Mouse (Mus musculus): ENCODE measurements around the gene Gabpa.

Gabpa gene

DNA sequence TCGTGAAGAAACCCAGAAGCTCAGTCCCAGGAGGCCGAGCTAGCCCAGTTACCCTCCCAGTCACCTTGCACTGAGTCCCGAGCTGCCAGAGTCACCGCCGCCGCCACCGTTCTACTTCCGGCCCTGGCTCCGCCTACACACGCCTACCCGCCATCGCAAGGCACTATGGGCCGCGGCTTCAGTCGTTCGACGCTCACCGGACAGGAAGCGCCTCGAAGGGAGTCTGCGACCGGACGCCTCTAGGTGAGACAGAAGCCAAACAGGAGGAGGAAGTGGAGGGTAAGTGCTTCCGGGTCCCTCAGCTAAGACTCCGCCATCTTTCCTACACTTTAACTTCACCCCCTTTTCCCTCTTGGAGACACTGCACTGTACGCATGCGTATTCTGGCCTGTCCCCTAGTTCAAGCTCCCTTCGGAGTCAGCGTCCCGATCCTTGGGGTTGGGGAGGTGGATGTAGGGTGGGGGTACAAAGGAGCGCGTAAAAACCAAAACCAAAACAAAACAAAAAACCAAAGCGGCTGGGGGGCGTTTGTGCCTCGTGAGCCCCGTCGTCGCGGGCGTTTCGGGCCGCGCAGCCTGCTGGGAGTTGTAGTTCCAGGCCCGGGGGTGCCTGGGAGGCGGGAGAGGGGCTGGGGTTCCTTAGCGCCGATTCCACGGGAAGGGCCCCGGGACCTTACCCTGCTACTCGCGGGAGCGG is at the start of gene Gabpa:
Gene Gabpa, plus strand, starts transcription at position 181 of the 696 bp plus-strand sequence.
- DNase-seq (ENCODE audit: low read depth, low spot score): peak; percentile 99

DNA sequence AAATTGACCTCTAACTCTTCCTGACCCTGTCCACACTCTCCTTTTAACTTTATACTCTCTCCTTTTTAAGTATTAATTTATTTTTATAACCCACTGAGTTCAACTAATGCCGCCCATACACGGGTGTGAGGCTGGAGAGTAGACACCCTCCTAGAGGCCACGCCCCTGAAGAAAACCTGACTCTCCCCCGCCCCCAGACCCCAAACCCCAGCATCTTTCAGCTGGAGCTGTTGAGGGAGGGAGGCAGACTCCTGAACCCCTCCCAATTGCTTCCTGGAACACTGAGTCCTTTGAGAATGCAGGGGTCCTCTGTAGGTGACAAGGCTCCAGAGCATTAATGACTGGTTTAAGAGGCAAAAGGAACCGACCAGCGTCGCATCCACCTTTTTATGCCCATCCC is 49.8 kb upstream of the Gabpa start:
- no peak for DNase-seq (ENCODE audit: low read depth, low spot score)

DNA sequence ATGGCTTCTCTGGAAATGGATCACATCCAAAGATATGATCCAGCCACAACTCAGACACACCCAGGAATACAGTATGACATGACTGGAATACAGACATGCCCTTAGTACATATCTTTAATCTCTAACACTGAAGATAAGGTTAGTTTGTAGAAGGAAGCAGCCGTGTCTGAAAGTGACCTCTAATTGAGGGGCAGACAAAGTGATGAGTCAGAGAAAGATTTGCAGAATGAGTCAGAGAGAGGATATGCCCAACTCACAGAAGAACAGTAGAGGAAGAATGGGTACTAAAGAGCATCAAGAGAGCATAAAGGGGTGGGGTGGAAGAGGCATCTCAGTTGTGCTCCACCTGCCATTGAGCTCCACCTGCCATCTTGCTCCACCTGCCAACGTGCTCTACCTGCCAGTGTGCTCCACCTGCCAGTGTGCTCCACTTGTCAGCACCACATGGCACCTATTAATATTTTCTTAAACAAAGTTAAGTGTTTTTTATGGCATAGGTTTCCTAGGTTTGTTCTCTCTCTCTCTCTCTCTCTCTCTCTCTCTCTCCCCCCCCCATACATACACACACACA is 44.0 kb upstream of the Gabpa start:
- no peak for DNase-seq (ENCODE audit: low read depth, low spot score)

DNA sequence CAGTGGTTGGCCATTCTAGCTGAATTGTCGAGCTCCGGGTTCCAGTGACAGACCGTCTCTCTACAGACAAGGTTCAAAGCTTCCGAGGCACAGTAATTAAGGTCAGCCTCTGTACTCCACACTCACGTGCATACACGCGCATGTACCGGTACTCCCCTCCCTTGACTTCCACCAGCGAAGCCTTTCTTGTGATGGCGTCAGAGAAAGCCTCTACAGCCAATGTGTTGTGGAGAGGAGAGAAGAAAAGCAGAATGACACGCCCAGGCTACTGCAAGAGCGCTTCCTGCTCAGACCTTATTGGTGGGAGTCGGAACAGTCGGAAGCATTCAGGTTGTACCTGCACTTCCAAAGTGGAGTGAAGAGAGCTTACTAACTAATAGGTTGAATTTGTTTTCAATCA is 41.3 kb upstream of the Gabpa start:
- DNase-seq (ENCODE audit: low read depth, low spot score): no peak

DNA sequence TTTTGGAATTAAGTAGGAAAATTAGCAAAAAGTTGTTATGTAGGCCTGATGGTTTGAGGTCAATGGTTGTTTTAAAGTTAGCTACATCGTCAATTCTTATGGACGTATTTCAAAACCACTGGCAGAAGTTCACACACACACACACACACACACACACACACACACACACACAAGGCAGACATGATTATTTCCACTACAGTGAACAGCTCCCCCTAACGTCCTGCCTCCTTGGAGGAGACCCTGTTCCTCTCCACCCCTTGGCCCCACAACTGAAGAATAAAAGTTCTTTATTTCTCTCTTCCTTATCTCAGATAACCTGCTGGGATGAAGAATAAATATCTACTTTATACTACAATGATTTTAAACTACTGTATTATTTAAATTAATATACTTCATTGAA is 39.4 kb upstream of the Gabpa start:
- DNase-seq (ENCODE audit: low read depth, low spot score): no peak

DNA sequence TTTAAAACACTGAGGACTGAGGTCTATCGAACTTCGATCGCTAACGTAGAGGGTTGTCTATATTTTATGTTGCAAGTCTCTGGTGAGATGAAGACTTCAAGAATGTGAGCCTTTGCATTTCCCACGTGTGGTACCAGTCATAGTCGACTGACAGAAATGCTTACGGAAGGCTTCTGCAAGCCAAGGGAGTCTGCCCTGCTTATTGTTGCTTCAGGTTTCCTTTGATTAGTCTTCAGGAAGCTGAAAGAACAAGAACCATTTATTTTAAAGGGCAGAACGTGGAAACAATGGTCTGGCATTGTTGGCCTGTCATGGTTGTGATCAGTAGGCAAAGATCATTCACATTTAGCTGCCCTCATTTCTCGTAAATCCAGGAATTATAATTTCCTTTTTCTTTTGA is 38.0 kb upstream of the Gabpa start:
- no peak for DNase-seq (ENCODE audit: low read depth, low spot score)

DNA sequence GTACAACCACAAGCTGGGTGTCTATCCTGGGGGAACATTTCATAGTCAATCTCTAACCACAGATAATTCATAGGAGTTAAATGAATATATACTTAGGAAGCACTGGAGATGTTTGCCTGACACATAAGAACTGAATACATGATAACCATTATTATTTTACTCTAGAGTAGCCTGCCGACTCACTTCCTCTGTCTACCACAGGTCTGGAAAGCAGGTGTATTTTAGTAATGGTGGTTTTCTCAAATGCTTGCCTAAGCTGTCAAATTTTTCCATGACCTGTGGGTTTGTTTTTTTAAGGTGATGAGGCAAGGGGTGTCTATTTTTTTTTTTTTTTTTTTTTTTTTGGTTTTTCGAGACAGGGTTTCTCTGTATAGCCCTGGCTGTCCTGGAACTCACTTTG is 34.7 kb upstream of the Gabpa start:
- DNase-seq (ENCODE audit: low read depth, low spot score): no peak

DNA sequence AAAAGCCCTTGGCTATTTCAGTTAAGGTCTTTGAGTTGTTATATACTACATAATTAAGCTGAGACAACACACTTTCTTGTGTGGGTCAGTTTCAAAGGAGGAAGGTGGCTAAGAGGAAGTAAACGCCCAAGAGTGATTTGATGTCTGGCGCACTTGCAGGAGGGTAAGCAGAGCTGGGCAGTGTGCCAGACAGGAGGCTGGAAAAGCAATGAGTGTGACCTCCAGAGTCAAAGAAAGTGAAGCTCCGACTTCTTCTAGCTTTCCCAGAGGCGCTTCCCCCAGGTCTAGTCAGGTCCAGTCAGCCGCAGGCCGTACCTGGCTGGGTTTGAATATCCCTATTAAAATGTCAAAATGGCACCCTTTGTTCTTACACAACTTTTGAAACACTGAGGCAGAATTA is 32.5 kb upstream of the Gabpa start:
- no peak for DNase-seq (ENCODE audit: low read depth, low spot score)

DNA sequence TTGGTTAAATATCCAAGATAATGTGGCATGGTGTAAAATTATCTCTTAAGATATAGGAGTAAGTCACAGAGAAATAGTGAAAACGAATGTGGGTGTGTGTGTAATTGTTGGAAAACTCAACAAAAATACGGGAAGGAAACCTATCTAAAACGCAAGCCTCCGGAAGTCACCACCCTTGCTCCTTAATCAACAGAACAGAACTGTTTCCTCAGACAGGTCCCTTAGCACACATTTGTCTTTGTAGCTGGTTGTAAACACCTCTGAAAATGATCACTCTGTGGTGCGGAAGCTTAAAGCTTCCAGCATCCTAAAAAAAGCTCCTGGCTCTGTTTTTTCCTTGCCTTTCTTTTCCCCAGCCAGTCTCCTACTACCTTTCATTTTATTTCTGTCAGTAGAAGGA is 29.9 kb upstream of the Gabpa start:
- no peak for DNase-seq (ENCODE audit: low read depth, low spot score)

DNA sequence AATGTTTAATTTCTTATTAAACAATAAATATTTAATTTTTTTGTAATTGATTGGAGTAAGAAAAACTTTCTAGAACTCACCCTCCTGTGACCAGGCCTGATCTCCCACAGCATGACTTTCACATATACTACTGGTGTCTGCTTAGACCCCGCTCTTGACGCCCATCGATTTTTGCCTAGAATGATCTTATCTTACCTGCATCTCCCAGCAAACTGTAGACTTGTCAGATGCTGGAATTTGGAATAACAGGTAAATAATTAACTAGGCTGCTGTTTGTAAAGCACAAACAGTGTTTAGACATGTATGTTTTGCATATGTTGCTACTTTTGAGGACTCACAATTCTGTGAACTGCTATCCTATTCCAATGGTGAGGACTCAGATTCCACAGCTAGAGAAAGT is 28.6 kb upstream of the Gabpa start:
- no peak for DNase-seq (ENCODE audit: low read depth, low spot score)

DNA sequence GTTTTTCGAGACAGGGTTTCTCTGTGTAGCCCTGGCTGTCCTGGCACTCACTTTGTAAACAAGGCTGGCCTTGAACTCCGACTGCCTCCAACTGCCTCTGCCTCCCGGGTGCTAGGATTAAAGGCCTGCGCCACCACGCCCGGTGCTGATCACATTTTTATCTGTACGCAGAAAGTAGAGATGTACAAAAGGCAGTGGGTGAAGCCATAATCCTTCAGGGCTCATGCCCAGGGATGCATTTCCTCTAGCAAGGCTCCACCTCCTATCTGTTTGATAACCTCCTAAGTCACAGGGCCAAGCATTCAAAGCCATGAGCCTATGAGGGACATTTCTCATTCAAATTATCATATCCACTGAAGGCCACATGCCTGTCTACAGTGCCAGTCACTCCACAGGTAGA is 26.9 kb upstream of the Gabpa start:
- DNase-seq (ENCODE audit: low read depth, low spot score): no peak

DNA sequence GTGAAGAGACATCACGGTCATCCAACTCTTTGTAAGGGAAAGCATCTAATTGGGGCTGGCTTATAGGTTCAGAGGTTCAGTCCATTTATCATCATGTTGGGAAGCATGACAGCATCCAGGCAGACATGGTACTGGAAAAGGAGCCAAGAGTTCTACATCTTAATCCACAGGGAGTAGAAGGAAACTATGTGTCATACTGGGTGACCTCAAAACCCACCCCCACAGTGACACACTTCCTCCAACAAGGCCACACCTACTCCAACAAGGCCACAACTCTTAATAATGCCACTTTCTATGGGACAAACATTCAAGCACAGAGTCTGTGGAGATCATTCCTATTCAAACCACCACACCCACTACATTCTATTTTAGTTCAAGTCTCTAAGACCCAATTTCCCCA is 24.5 kb upstream of the Gabpa start:
- DNase-seq (ENCODE audit: low read depth, low spot score): no peak

DNA sequence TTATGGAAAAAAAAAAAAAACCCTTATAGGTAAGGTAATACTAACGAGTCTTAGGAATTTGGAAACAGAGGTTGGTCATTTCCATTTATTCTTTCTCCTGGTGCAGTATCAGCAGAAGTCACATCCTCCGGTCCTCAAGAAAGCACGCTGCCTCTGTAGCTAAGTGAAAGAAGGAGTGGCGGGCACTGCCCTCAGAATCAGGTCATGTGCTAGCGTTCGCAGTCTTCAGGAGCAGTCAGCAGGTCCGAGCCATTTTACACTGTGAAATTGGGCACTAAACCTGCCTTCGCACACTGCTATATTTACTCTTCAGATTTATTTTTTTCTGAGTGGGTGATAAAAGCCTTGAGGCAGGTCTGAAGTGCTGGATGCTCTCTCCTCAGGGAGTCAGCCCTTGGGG is 20.9 kb upstream of the Gabpa start:
- DNase-seq (ENCODE audit: low read depth, low spot score): no peak

DNA sequence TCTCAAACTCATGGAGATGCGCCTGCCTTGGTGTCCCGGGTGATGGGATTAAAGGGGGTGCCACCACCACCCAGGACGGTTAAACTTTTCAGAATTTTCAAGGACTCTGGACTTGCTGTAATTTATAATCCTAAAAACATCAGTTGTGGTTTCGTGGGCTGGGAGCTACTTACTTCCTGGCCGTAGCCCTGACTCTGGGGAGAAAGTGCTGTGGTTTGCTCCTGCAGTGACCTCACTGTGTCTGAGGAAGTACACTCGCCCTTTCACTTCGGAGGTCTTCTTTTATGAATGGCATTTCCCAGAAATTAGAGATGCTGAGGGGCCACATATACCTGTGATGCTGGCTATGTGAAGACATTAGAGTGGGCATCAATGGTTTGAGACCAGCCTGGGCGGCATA is 20.2 kb upstream of the Gabpa start:
- no peak for DNase-seq (ENCODE audit: low read depth, low spot score)

DNA sequence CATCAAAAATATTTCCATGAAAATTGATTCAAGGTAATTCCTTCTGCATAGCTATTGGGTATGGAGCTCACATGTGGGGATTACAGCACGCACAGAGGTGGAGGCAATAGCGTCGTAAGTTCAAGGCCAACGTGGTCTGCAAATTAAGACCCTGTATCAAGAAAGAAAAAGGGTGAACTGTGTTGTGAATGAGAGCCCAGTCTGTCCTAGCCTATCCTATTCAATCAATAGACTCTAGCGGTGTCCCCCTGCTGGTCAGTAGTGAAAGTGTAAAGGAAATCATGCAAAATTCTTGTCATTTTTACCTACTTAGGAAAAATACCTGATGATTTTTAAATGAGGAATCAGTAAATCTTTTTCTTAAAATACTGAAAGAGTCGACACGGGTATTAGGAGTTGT is 17.3 kb upstream of the Gabpa start:
- no peak for DNase-seq (ENCODE audit: low read depth, low spot score)

DNA sequence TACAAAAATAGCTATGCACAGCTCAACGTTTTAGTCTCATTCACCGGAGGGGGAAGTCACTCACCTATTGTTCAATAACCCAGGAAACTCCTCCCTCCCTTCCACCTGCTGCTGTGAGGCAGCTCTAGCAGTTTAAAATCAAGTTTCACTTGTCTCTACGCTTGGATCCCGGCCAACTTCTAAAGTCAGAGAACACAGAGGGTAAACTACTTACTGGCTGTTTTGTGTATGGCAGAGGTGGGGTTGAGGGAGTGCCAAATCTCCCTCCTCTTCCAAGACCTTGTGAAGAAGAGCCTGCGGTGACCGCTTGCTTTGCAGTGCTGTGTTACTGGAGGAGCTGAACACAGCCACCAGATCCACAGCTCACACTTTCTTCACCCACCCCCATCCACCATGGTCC is 9.7 kb upstream of the Gabpa start:
- DNase-seq (ENCODE audit: low read depth, low spot score): no peak

DNA sequence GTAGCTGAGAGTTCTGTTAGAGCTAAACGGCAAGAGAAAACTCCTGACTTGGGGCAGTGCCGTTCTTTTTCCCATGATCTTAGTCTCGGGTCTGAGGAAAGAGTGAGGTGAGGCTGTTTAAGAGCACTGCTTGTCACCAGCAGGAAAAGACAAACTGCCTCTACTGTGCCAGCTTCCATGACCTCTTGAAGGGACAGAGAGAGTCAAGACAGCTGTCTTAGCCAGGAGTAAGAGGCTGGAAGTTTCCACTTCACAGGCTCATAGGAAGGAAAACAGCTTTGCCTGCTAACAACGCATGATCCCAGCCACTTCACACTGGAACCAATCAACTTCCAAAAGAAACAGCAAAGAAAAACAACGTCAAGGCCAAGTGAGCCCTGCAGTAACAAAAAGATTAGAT is 3.0 kb upstream of the Gabpa start:
- DNase-seq (ENCODE audit: low read depth, low spot score): no peak

DNA sequence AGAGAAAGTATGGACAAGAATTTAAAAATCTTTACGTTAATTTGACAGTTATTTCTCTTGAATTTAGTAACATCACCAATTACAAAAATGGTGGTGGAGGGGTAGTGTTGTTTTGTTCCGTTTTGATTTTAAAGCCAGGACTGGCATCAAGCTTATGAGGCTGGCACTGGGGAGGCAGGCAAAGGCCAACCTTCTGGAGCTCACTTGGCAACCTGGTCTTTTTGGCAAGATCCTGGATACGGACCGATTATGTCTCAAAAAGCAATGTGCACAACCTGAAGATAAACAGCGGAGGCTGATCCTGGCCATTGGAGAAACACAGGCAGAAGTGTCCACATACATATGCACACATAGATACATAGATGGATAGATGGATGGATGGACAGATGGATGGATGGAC is 2.0 kb upstream of the Gabpa start:
- DNase-seq (ENCODE audit: low read depth, low spot score): no peak

DNA sequence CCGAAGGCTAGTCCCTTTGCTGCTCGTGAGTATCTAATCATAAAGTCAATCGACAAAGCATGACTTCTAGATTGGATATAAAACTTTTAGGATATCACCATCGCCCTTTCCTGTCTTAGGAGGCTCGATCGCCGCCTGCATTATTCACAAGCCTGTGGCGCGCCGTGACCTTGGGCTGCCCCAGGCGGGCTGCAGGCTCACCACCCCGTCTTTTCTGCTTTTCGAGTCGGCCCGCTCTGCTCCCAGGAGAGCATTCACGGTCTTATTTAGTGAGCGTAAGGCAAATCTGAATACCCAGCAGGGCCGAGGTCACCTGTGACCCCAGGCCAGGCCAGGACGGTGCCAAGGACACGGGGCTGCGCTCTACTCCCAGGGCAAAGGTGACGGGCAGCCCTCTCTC is 381 bp upstream of the Gabpa start:
- no peak for DNase-seq (ENCODE audit: low read depth, low spot score)

DNA sequence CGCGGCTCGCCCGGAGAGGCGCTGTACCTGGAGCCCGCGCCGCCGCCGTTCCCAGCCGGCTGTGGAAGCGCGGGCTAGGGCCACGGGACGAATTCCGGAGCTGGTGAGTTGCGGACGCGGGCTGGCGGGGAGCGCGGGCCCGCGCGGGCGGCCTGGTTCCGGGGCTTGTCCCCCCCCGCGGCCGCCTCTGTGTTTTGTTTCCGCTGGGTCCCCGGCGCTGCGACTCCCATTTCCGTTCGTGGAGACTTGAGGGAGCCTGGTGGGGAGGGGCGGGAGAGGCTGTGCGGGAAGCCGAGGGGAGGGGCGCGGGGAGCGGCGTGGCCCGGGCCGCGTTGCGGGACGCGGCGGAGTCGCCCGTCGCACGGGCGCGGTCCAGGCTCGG is 707 bp downstream of the Gabpa start, which contains the start of gene Atp5j:
Gene Atp5j, minus strand, starts transcription at position 185 of the 382 bp plus-strand sequence.
- peak; percentile 76 for DNase-seq (ENCODE audit: low read depth, low spot score)

DNA sequence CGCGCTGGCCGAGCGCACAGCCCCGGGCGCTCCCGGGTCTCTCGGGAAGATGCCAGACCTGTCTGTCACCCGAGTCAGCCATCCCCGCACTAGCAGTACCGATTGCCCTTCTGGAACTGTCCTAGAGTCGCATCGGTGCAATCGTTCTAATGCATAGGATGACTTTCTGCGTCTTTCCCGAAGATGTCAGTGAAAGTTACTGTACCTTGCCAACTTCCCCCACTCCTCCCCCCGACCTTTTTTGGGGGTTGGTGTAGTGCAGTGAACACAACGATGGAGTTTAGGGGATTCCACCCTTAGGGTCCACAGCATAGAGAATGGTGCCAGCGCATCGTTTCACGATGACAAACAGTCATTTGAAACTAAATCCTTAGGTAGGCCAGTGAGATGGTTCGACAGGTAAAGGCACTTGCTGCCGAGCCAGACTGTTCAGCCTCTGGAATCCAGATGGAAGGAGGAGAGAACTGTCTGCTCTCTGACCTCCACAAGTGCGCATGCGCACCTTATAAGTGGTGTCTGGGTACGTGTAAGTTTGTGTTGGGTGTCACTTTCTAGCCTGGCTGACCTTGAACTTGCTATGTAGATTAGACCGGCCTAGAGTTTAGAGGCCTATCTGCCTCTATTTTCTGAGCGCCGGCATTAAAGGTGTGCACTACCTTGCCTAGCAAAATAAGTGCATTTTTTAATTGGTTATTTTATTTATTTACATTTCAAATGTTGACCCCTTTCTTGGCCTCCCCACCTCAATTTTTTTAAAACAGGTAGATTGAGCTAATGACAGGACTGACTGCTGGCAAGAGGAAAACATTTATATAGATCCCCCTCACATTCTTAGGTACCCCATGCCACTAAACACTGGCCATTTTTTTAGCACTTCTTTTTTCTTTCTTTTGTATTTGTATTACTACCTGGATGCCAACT is 1.4 kb downstream of the Gabpa start:
- no peak for DNase-seq (ENCODE audit: low read depth, low spot score)

DNA sequence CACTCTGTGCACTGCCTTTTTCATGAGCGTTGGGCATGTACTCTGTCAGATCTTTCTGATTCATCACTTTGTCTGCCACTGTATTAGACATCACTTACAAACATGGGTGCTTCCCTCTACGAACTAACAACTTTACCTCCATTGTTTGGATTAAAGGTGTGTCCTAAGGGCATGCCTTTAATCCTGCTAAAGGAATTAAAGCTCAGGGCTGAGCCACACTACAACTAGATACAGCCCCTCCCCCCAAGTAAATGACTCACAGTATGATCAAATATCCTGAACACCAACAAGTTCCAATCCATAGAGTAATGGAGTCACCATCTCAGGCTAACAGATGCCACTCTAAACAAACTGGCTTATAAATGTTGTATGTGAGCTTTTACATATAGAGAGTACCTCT is 3.9 kb downstream of the Gabpa start:
- DNase-seq (ENCODE audit: low read depth, low spot score): no peak

DNA sequence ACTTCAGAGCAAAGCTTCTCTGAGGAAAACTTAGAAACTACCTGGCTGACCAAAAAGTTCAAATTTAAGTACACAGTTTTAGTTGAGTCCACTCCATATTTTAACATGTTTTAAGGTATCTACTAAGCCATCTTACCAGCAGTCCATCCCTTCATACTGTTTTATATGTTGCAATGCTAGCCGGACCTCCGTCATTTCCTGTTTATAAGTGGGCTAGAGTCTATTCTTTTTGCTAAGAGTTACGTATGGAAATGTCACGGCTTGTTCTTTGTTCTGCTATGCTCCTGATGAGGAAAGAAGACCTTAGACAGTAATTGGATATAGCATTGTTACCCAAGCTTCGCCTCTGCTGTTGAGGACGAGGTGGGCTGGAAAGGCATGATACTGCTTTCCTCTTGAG is 18.8 kb downstream of the Gabpa start:
- no peak for DNase-seq (ENCODE audit: low read depth, low spot score)
